Mouse (Mus musculus): Measurements from ENCODE around the gene Ddx39.

- TF ChIP-seq POLR2A (IDR thresholded peaks at IDR 0.05; ENCODE audit: low read depth, low read length) (no peak), CTCF (conservative IDR thresholded peaks at IDR 0.05; ENCODE audit: insufficient read depth, insufficient read length, low read depth, low read length) (no peak)
Observed at GRCm38 (mm10) chr8:83764717-83765116, 49.7 kb downstream of the Ddx39 start.
